Mouse (Mus musculus): ENCODE results near the gene Zmiz1.

- TF ChIP-seq CTCF (IDR thresholded peaks at IDR 0.05; ENCODE audit: borderline replicate concordance, insufficient read depth, low read depth, low read length) (no peak), POLR2A (IDR thresholded peaks at IDR 0.05; ENCODE audit: borderline replicate concordance, insufficient read depth, low read length) (no peak)
Measured at GRCm38 (mm10) chr14:25472981-25473649, 14.1 kb downstream of the Zmiz1 start.

Measured in cerebellum, adult 2 months (tissue).